Mouse (Mus musculus) left cerebral cortex, postnatal 36 days (tissue): ENCODE data around the gene Zbp1. TPM values are rescaled to one million over a fixed set of nuclear protein-coding genes. Genes with fewer than 3 reads are reported as not detected.

Experiments used
- DNase-seq, 2 experiments: peaks; one replicate each; pipeline ENCODE4 v3.0.0; 2021 to 2022; ENCODE audit warnings: low spot score in 2 of 2, mixed read lengths in 1 of 2
- intact Hi-C: fragments of 180-260 bp; cut with DNase I; formaldehyde crosslinking; loops from one replicate; pipeline ENCODE4 v1.15.1; 2025
- total RNA-seq, 2 experiments: library from RNA; stranded (reverse); gene quantifications; 2 replicates each; pipeline ENCODE4 v1.2.3; 2021

Zbp1 gene
- total RNA-seq, 2 experiments from 2014 or later = not detected

GRCm38 (mm10) chr2:173220754-173221153 is 2.0 kb upstream of the Zbp1 start:
- peak in 1 of 2 experiments; percentile 2 for DNase-seq
- intact Hi-C loops = no loop called here

GRCm38 (mm10) chr2:173219256-173219954 is 682 bp upstream of the Zbp1 start:
- intact Hi-C loops = no loop called here
- DNase-seq = peak; percentile 1 to 4

GRCm38 (mm10) chr2:173217763-173218258 is 912 bp downstream of the Zbp1 start:
- DNase-seq = no peak
- intact Hi-C loops = no loop called here

GRCm38 (mm10) chr2:173217246-173217645 is 1.5 kb downstream of the Zbp1 start:
- intact Hi-C loops = no loop called here
- no peak for DNase-seq

GRCm38 (mm10) chr2:173216840-173217239 is 1.9 kb downstream of the Zbp1 start:
- DNase-seq = no peak
- intact Hi-C loops = no loop called here

GRCm38 (mm10) chr2:173212227-173212626 is 6.5 kb downstream of the Zbp1 start:
- DNase-seq = no peak
- intact Hi-C loops = no loop called here

- intact Hi-C loops = no loop called here
- DNase-seq = no peak
Measured at GRCm38 (mm10) chr2:173209091-173209815, 9.5 kb downstream of the Zbp1 start.

GRCm38 (mm10) chr2:173207051-173207450 is 11.7 kb downstream of the Zbp1 start:
- intact Hi-C loops = no loop called here
- no peak for DNase-seq

GRCm38 (mm10) chr2:173205563-173206099 is 13.1 kb downstream of the Zbp1 start:
- DNase-seq = no peak
- intact Hi-C loops = no loop called here

- DNase-seq = no peak
- intact Hi-C loops = no loop called here
Measured at GRCm38 (mm10) chr2:173204671-173205070, 14.1 kb downstream of the Zbp1 start.

- intact Hi-C loops = no loop called here
- no peak for DNase-seq
Measured at GRCm38 (mm10) chr2:173203726-173204125, 15.0 kb downstream of the Zbp1 start.

- intact Hi-C loops = no loop called here
- DNase-seq = no peak
Measured at GRCm38 (mm10) chr2:173202924-173203689, 15.6 kb downstream of the Zbp1 start.

GRCm38 (mm10) chr2:173194796-173195195 is 23.9 kb downstream of the Zbp1 start:
- intact Hi-C loops = no loop called here
- DNase-seq = no peak

- no peak for DNase-seq
Measured at GRCm38 (mm10) chr2:173187182-173187855, 31.4 kb downstream of the Zbp1 start.

GRCm38 (mm10) chr2:173186047-173186943 is 32.4 kb downstream of the Zbp1 start:
- DNase-seq = peak; percentile 77 to 78
- intact Hi-C loops = loop anchor here (1.0 to 10.0 kb wide), 2 partner anchors 376 to 1099 kb away; partner anchors contain the start of gene Gnas

More at GRCm38 (mm10) chr2:173187182-173187855, 31.4 kb downstream of the Zbp1 start:
- intact Hi-C loops = loop anchor here (10.0 kb wide), 1 partner anchor 1097 kb away; the partner anchor contains the start of gene Gnas

GRCm38 (mm10) chr2:173185282-173185681 is 33.4 kb downstream of the Zbp1 start:
- intact Hi-C loops = loop anchor here (10.0 kb wide), 1 partner anchor 1100 kb away; the partner anchor contains the start of gene Gnas
- no peak for DNase-seq

- intact Hi-C loops = loop anchor here (1.0 to 10.0 kb wide), 2 partner anchors 77 to 1100 kb away; partner anchors contain the start of gene Gnas
- no peak for DNase-seq
Measured at GRCm38 (mm10) chr2:173184475-173185080, 34.1 kb downstream of the Zbp1 start.
